8 mouse cellular contexts compared by ENCODE assay signal in genomic region chr11:90665161-90665560, GRCm38 (mm10). TPM values are rescaled to one million over a fixed set of nuclear protein-coding genes. Genes with fewer than 3 reads are reported as not detected.
DNase-seq lines count a peak whose midpoint lies in the region; ATAC-seq and TF ChIP-seq lines count a peak whose summit lies in the region.

No protein-coding gene starts in this region.

- TF ChIP-seq EP300 in lung, postnatal 0 days (IDR thresholded peaks at IDR 0.05): no peak

- TF ChIP-seq CTCF in lung, postnatal 0 days (IDR thresholded peaks at IDR 0.05): no peak

- no peaks in the 10 kb centered on the region for H3K9me3 ChIP-seq in forebrain, embryonic 11.5 days (ENCODE audit: control insufficient read depth, low read length)
- H3K9me3 ChIP-seq in intestine, embryonic 16.5 days (ENCODE audit: control insufficient read depth, low read length): no peaks in the 10 kb centered on the region
- H3K9me3 ChIP-seq in lung, postnatal 0 days (ENCODE audit: low read length): no peaks in the 10 kb centered on the region
- no peaks in the 10 kb centered on the region for H3K9me3 ChIP-seq in stomach, embryonic 14.5 days (ENCODE audit: control insufficient read depth, low read depth, low read length)

- peak; percentile 41; the same call in 1 of the 2 replicates for ATAC-seq in forebrain, embryonic 11.5 days (replicated peaks; ENCODE audit: low FRiP score)
- peak; percentile 39; the same call in 1 of the 2 replicates for ATAC-seq in intestine, embryonic 16.5 days
- peak; percentile 74 for ATAC-seq in lung, postnatal 0 days
- ATAC-seq in stomach, embryonic 14.5 days (ENCODE audit: insufficient number of reproducible peaks, insufficient read depth, low FRiP score, low read depth): peak; percentile 38; the same call in 1 of the 2 replicates
- ATAC-seq in CD4-positive, CD25-positive, alpha-beta regulatory T cell, adult 4 months: no peak

- no peaks in the 10 kb centered on the region for H3K36me3 ChIP-seq in forebrain, embryonic 11.5 days (ENCODE audit: control insufficient read depth, insufficient read depth, low read length)
- H3K36me3 ChIP-seq in intestine, embryonic 16.5 days (ENCODE audit: control insufficient read depth, insufficient read depth, low read length): no peaks in the 10 kb centered on the region
- peaks cover 11% of the 10 kb centered on the region for H3K36me3 ChIP-seq in lung, postnatal 0 days (ENCODE audit: insufficient read depth, low read length)
- H3K36me3 ChIP-seq in stomach, embryonic 14.5 days (ENCODE audit: control insufficient read depth, insufficient read depth, low read length): peaks cover 3% of the 10 kb centered on the region; the same call in 1 of the 2 replicates

- 6% methylated on average over 6 of the region's 6 CpGs for WGBS in forebrain, embryonic 11.5 days
- WGBS in intestine, embryonic 16.5 days: 14% methylated on average over 6 of the region's 6 CpGs
- 20% methylated on average over 6 of the region's 6 CpGs for WGBS in lung, postnatal 0 days
- WGBS in stomach, embryonic 14.5 days: 5% methylated on average over 6 of the region's 6 CpGs

- intact Hi-C loops in left cerebral cortex, postnatal 14 days (cut with DNase I): no loop called here

- no peak overlapping the region for H3K9ac ChIP-seq in forebrain, embryonic 11.5 days (ENCODE audit: low read length)
- H3K9ac ChIP-seq in intestine, embryonic 16.5 days (ENCODE audit: low read depth, low read length): no peak overlapping the region
- no peak overlapping the region for H3K9ac ChIP-seq in lung, postnatal 0 days (replicated peaks; ENCODE audit: low read depth)
- H3K9ac ChIP-seq in stomach, embryonic 14.5 days (replicated peaks; ENCODE audit: low read depth, low read length): no peak overlapping the region

- H3K27ac ChIP-seq in forebrain, embryonic 11.5 days (ENCODE audit: low read depth, low read length): peak overlapping the region; percentile 53; the same call in 1 of the 2 replicates
- H3K27ac ChIP-seq in intestine, embryonic 16.5 days (ENCODE audit: low read length): peak overlapping the region; percentile 81
- H3K27ac ChIP-seq in lung, postnatal 0 days (ENCODE audit: low read length): peak overlapping the region; percentile 65
- peak overlapping the region; percentile 87 for H3K27ac ChIP-seq in stomach, embryonic 14.5 days (ENCODE audit: low read length)

- H3K27me3 ChIP-seq in forebrain, embryonic 11.5 days (ENCODE audit: control insufficient read depth, insufficient read depth, low read length): no peaks in the 10 kb centered on the region
- H3K27me3 ChIP-seq in intestine, embryonic 16.5 days (replicated peaks; ENCODE audit: control insufficient read depth, insufficient read depth, low read length): no peaks in the 10 kb centered on the region
- no peaks in the 10 kb centered on the region for H3K27me3 ChIP-seq in lung, postnatal 0 days (replicated peaks; ENCODE audit: insufficient read depth, low read length)
- no peaks in the 10 kb centered on the region for H3K27me3 ChIP-seq in stomach, embryonic 14.5 days (ENCODE audit: control insufficient read depth, insufficient read depth, low read length)

- peak; percentile 35 to 41 for DNase-seq in left cerebral cortex, postnatal 14 days (ENCODE audit: low spot score in 2 of 2)
- no peak for DNase-seq in left cerebral cortex, adult 18-20 months (ENCODE audit: low spot score in 2 of 2)
- peak; percentile 58 for DNase-seq in forebrain, embryonic 11.5 days (ENCODE audit: low spot score)
- DNase-seq in lung, postnatal 0 days (ENCODE audit: low spot score): peak; percentile 79
- DNase-seq in spleen, postnatal 4 days (ENCODE audit: low spot score in 2 of 2): no peak

- peaks cover 21% of the 10 kb centered on the region for H3K4me1 ChIP-seq in forebrain, embryonic 11.5 days (replicated peaks; ENCODE audit: control insufficient read depth, insufficient read depth, low read length)
- H3K4me1 ChIP-seq in intestine, embryonic 16.5 days (ENCODE audit: control insufficient read depth, insufficient read depth, low read length): peaks cover 35% of the 10 kb centered on the region
- peaks cover 8% of the 10 kb centered on the region; the same call in 1 of the 2 replicates for H3K4me1 ChIP-seq in lung, postnatal 0 days (ENCODE audit: insufficient read depth, low read depth, low read length)
- peaks cover 34% of the 10 kb centered on the region for H3K4me1 ChIP-seq in stomach, embryonic 14.5 days (ENCODE audit: control insufficient read depth, insufficient read depth, low read length)

- H3K4me3 ChIP-seq in forebrain, embryonic 11.5 days (ENCODE audit: low read depth, low read length): no peak overlapping the region
- no peak overlapping the region for H3K4me3 ChIP-seq in intestine, embryonic 16.5 days (ENCODE audit: low read length)
- H3K4me3 ChIP-seq in lung, postnatal 0 days (ENCODE audit: low read depth, low read length): no peak overlapping the region
- no peak overlapping the region for H3K4me3 ChIP-seq in stomach, embryonic 14.5 days (ENCODE audit: low read depth, low read length)

- no peak overlapping the region for H3K4me2 ChIP-seq in forebrain, embryonic 11.5 days (ENCODE audit: low read depth, low read length, severe bottlenecking)
- peak overlapping the region; percentile 25; the same call in 1 of the 2 replicates for H3K4me2 ChIP-seq in intestine, embryonic 16.5 days (ENCODE audit: low read depth, low read length)
- peak overlapping the region; percentile 31 for H3K4me2 ChIP-seq in lung, postnatal 0 days (replicated peaks; ENCODE audit: low read depth, low read length)
- H3K4me2 ChIP-seq in stomach, embryonic 14.5 days (replicated peaks; ENCODE audit: low read depth, low read length): peak overlapping the region; percentile 24

RNA-seq across cellular contexts. Expression of gene Tom1l1, which starts 23.0 kb away (rescaled TPM):
- 10 to 100 TPM; 21.3 to 28.1 TPM for total RNA-seq in left cerebral cortex, postnatal 14 days (2021)
- total RNA-seq in left cerebral cortex, adult 18-20 months (2021): 10 to 100 TPM; 27.5 to 32.3 TPM
- 18.5 and 24.3 TPM in 2 replicates for polyA plus RNA-seq in forebrain, embryonic 11.5 days (2014; fragmentation: Nextera tagmentation; extraction: Ambion mirVana)
- 65.6 and 67.6 TPM in 2 replicates for polyA plus RNA-seq in intestine, embryonic 16.5 days (2015; fragmentation: Nextera tagmentation; extraction: Ambion mirVana)
- polyA plus RNA-seq in lung, postnatal 0 days (2015; fragmentation: Nextera tagmentation; extraction: Ambion mirVana): 31.9 and 32.5 TPM in 2 replicates
- polyA plus RNA-seq in stomach, embryonic 14.5 days (2014; fragmentation: Nextera tagmentation; extraction: Ambion mirVana): 37.3 and 41.2 TPM in 2 replicates
- polyA plus RNA-seq in CD4-positive, CD25-positive, alpha-beta regulatory T cell, adult 4 months (2017; shearing (Covaris generic)): 1 to 10 TPM; 1.7 to 2.1 TPM

RNA-seq across cellular contexts. Expression of gene Cox11, which starts 27.2 kb away (rescaled TPM):
- total RNA-seq in left cerebral cortex, postnatal 14 days (2021): 10 to 100 TPM; 25.2 to 25.9 TPM
- 10 to 100 TPM; 26.4 to 30.5 TPM for total RNA-seq in left cerebral cortex, adult 18-20 months (2021)
- polyA plus RNA-seq in forebrain, embryonic 11.5 days (2014; fragmentation: Nextera tagmentation; extraction: Ambion mirVana): 30.5 and 30.6 TPM in 2 replicates
- polyA plus RNA-seq in intestine, embryonic 16.5 days (2015; fragmentation: Nextera tagmentation; extraction: Ambion mirVana): 24.2 and 25.9 TPM in 2 replicates
- 17.6 and 20.0 TPM in 2 replicates for polyA plus RNA-seq in lung, postnatal 0 days (2015; fragmentation: Nextera tagmentation; extraction: Ambion mirVana)
- polyA plus RNA-seq in stomach, embryonic 14.5 days (2014; fragmentation: Nextera tagmentation; extraction: Ambion mirVana): 27.7 and 30.9 TPM in 2 replicates
- 10 to 100 TPM; 23.5 to 30.2 TPM for polyA plus RNA-seq in CD4-positive, CD25-positive, alpha-beta regulatory T cell, adult 4 months (2017; shearing (Covaris generic))

RNA-seq across cellular contexts. Expression of gene Stxbp4, which starts 27.3 kb away (rescaled TPM):
- 10 to 100 TPM in 1 of 2 experiments, 1 to 10 TPM in 1; 8.8 to 10.4 TPM for total RNA-seq in left cerebral cortex, postnatal 14 days (2021)
- 10 to 100 TPM; 10.6 to 11.4 TPM for total RNA-seq in left cerebral cortex, adult 18-20 months (2021)
- 40.5 and 46.0 TPM in 2 replicates for polyA plus RNA-seq in forebrain, embryonic 11.5 days (2014; fragmentation: Nextera tagmentation; extraction: Ambion mirVana)
- 9.4 and 11.5 TPM in 2 replicates for polyA plus RNA-seq in intestine, embryonic 16.5 days (2015; fragmentation: Nextera tagmentation; extraction: Ambion mirVana)
- 4.2 and 6.9 TPM in 2 replicates for polyA plus RNA-seq in lung, postnatal 0 days (2015; fragmentation: Nextera tagmentation; extraction: Ambion mirVana)
- polyA plus RNA-seq in stomach, embryonic 14.5 days (2014; fragmentation: Nextera tagmentation; extraction: Ambion mirVana): 25.9 and 27.2 TPM in 2 replicates
- polyA plus RNA-seq in CD4-positive, CD25-positive, alpha-beta regulatory T cell, adult 4 months (2017; shearing (Covaris generic)): 1 to 10 TPM; 4.5 to 5.3 TPM

Comparison
In these comparisons a context has a peak if more than half of its experiments do, and no peak if none do; other contexts are left out.
1. DNase-seq: peak in left cerebral cortex, postnatal 14 days (2 of 2), forebrain, embryonic 11.5 days (single experiment) and lung, postnatal 0 days (single experiment); none in left cerebral cortex, adult 18-20 months (0 of 2) and spleen, postnatal 4 days (0 of 2).
2. Peak in every context shown above with its lines, with median percentiles within 50 percentile points of each other: H3K27ac ChIP-seq.